Mouse (Mus musculus) left cerebral cortex, adult 2 months (tissue): ENCODE results near the gene Abl1. TPM values are rescaled to one million over a fixed set of nuclear protein-coding genes. Genes with fewer than 3 reads are reported as not detected.

Source experiments
- DNase-seq, 2 experiments: peaks; one replicate each; pipeline ENCODE4 v3.0.0; 2021 to 2022; ENCODE audit warnings: low spot score in 2 of 2, mixed read lengths in 1 of 2; ENCODE audit errors: extremely low spot score in 1 of 2
- H3K27ac ChIP-seq: fragments of 200-600 bp; 2 replicates; pipeline ENCODE4 v1.8.1; 2022
- H3K4me3 ChIP-seq: fragments of 200-600 bp; 2 replicates; pipeline ENCODE4 v1.8.1; 2022
- CTCF ChIP-seq: fragments of 200-600 bp; IDR thresholded peaks from 2 replicates; pipeline ENCODE4 v1.8.1; 2022; ENCODE audit warnings: antibody characterized with exemption, mild to moderate bottlenecking, moderate library complexity
- intact Hi-C: fragments of 180-260 bp; cut with DNase I; formaldehyde crosslinking; loops from one replicate; pipeline ENCODE4 v1.15.1; 2025
- total RNA-seq, 2 experiments: library from RNA; stranded (reverse); gene quantifications; 2 replicates each; pipeline ENCODE4 v1.2.3; 2021

Abl1 gene
- total RNA-seq, 2 experiments from 2014 or later, result 41.0 to 43.2 TPM

DNA sequence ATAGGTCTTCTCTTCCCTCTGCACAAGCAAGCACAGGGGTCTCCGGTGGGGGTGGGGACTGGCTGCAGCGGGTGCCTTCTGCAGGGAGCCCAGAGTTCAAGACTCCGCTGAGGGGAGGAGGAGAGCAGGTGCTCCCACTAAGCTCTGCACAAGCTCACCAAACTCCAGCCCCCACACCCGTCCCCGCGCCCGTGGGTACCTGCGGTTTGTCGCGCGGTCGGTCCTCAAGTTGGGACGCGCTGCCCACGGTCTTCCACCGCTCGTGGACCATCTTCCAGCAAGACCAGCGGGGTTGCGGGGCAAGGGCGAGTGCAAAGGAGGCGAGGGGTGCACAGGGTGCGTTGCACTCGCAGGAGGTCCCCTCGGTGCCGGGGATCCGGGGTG lies 157.3 kb downstream of the Abl1 start:
- intact Hi-C loops, result no loop called here
- no peak overlapping the region for H3K27ac ChIP-seq

DNA sequence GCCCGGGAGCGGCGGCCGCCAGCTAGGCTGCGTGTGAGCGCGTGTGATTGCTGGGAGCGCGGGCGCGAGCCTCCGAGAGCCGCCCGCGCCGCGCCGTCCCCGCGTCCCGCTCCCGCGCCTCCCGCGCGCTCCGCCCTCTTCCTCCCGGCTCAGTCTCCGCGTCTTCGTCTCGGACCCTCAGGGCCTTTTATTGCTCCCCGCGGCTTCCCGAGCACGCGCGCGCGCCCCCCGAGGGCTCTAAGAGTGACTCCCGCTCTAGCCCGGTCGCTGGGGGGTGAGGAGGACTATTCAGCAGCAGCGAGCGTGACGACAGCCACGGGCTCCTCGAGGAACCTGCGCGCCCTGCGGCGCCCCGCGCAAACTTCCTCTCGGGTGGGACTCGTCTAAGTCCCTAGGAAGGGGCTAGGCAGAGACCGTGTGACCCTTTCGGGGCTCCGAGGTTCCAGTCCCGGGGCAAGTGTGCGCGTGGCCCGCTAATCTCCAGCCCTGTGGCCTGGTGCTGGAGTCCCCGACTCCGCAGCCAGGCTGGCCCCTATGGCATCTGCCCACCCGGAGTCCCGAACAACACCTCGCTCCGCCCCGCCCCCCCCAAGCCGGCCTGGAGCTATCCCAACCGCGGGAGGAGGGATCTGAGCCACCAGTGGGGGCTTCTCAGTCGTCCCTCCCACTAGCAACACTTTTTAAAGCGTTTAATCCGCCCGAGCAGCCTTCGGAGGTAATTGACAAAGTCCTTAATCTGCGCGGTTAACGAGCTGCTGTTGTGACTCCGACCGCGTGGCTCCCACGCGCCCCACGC lies 157.9 kb downstream of the Abl1 start, which contains the start of gene Fibcd1:
TSS of gene Fibcd1 (minus strand) at position 110 of the 796 bp plus-strand sequence.
- Histone ChIP-seq H3K4me3 (peak within 1 kb of the TSS; percentile 58), H3K27ac (no peak within 1 kb of the TSS)
- peak in 1 of 2 experiments; percentile 38 for DNase-seq
- TF ChIP-seq CTCF, result no peak
- intact Hi-C loops, result no loop called here

More for the DNA sequence above, 157.3 kb downstream of the Abl1 start:
- no peak for TF ChIP-seq CTCF
- no peak for DNase-seq
- peak overlapping the region; percentile 58 for H3K4me3 ChIP-seq

DNA sequence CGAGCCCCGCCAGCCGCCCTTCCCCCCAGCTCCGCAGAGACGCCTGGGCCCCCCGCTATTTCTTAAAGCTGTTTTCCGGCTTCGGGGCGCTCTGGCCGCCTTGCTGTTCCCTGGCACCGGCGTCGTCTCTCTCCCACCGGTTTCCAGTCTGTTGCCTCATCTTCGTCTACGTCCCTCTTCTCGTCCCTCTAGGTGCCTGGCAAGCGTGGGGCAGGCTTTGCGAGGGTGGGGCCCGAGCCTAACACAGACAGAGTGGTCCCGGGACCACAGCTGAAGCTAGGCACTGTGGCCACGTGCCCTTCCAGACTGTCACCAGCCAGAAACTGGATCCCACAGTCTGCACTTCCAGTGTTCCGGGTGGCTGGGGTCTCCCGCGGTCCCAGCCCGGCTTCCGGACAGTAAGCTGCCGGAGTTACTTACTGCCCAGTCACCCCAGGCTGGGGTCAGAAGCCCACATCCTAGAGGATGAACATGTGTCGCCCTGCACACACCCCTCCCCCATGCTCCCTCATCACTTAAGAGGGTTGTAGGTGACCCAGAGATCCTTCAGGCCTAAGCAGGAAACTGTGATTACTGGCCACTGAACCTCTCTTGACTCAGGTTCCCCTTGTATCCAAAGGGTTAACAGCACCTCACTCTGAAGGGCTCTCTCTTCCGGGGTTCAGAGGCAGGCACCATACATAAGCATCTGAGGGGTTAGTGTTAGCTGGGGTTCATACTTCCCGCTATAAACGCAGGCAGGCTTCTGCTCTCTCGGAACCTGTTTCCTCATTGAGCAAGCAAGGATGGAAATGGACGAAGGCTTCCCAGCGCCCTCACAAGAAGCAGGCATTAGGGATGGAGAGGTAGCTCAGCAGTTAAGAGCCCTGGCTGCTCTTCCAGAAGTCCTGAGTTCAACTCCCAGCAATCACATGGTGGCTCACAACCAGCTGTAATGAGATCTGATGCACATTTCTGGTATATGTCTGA lies 158.8 kb downstream of the Abl1 start:
- TF ChIP-seq CTCF, result no peak
- Histone ChIP-seq H3K27ac (no peak overlapping the region), H3K4me3 (peak overlapping the region; percentile 58; the same call in 1 of the 2 replicates)
- intact Hi-C loops, result no loop called here
- no peak for DNase-seq

DNA sequence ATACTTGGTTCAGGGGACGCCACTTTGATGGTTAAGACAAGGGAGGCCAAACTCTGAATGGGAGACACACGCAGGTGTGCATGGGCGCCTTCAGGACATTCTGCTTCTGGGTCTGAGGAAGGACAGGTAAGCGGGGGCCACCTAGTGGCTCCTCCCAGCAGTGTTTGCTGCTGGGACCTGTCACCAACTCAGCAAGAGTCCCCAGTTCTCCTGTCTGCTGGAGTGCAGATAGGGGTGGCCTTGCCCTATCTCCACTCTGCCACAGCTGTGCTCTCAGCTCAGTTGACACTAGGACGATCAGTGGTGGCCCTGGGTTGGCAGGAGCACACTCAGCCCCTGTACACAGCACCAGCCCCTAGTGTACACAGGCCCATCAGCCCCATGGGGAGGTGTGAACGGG lies 159.7 kb downstream of the Abl1 start:
- intact Hi-C loops, result no loop called here
- H3K27ac ChIP-seq, result no peak overlapping the region
- no peak for DNase-seq
- peak; percentile 53 for TF ChIP-seq CTCF
- no peak overlapping the region for H3K4me3 ChIP-seq

DNA sequence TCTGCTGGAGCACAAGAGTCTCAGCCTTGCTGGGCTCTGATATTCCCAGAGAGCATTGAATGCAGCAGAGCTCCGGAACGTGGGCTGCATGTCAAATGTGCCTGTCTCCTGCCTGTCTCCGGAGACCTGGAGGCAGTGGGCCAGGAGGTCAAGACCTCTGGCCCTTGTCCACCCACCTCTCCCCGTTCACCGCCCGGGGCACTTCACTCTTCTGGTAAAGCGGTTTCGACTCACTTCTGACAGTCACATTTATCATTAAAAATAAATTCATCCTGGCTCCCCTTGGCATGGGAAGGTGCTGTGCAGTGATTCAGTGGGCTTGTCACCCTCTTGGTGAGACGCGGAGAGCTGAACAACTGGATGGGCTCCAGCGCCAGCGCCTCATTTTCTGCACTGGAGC lies 162.0 kb downstream of the Abl1 start:
- intact Hi-C loops, result no loop called here
- DNase-seq, result no peak
- no peak for TF ChIP-seq CTCF
- H3K4me3 ChIP-seq, result no peak overlapping the region
- H3K27ac ChIP-seq, result no peak overlapping the region

Other genes starting within 250 kb of the Abl1 start
- 10 to 100 TPM; 27.7 to 27.8 TPM for gene Ass1, start 218.2 kb upstream of the Abl1 start, total RNA-seq
- gene Fubp3, start 115.7 kb upstream of the Abl1 start, total RNA-seq, result 10 to 100 TPM; 39.2 to 42.2 TPM
- under 1 TPM; 0.14 to 0.72 TPM for gene Prdm12, start 48.3 kb upstream of the Abl1 start, total RNA-seq
- 10 to 100 TPM; 21.3 to 22.8 TPM for gene Exosc2, start 17.7 kb upstream of the Abl1 start, total RNA-seq
- gene Qrfp, start 122.2 kb downstream of the Abl1 start, total RNA-seq, result not detected
- gene Fibcd1, start 157.6 kb downstream of the Abl1 start, total RNA-seq, result 10 to 100 TPM in 1 of 2 experiments, 1 to 10 TPM in 1; 7.9 to 11.4 TPM
- gene Lamc3, start 198.9 kb downstream of the Abl1 start, total RNA-seq, result 1 to 10 TPM; 6.9 to 8.8 TPM